Mouse (Mus musculus): Measurements from ENCODE around the gene Syngap1. TPM values are rescaled to one million over a fixed set of nuclear protein-coding genes. Genes with fewer than 3 reads are reported as not detected.
"Not testable (repeated sequence)": the region's sequence is repeated elsewhere in the genome, so short reads cannot be mapped to it uniquely, and the experiment has no call there.

The Syngap1 gene
- polyA plus RNA-seq, 1 experiment from 2014 or later = 5.9 TPM

GRCm38 (mm10) chr17:26966993-26967392 lies 25.9 kb downstream of the Syngap1 start:
- WGBS = 91% methylated on average over 11 of the region's 11 CpGs
- no peak for ATAC-seq
- Histone ChIP-seq H3K27ac (no peak overlapping the region), H3K4me1 (peaks cover 10% of the 10 kb centered on the region), H3K4me2 (no peak overlapping the region), H3K4me3 (no peak overlapping the region), H3K36me3 (ENCODE audit: poor library complexity, severe bottlenecking) (peaks cover 89% of the 10 kb centered on the region), H3K9ac (no peak overlapping the region), H3K9me3 (replicated peaks) (no peaks in the 10 kb centered on the region), H3K27me3 (no peaks in the 10 kb centered on the region)

DNA sequence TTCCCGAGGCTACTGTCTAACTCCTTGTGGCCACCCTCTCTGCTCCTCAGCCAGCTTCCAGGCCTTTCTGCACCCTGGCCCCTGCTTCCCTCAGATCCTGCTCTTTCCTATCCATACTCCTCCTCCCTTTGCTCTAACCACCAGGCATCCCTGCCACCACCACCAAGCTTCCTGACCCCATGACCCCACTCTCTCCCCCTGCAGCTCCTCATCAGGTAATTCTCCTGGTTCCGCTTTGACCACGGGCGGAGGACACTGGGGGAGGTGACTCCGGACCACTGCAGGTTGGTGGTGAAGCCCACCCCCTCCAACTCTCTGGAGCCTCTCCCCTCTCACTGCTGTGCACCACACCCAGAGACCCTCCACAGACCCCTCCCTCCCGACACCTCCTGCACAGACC lies 26.4 kb downstream of the Syngap1 start:
- no peak overlapping the region for H3K9ac ChIP-seq
- no peak overlapping the region for H3K4me3 ChIP-seq
- ATAC-seq = no peak
- no peak overlapping the region for H3K27ac ChIP-seq
- H3K9me3 ChIP-seq (replicated peaks) = no peaks in the 10 kb centered on the region
- peaks cover 85% of the 10 kb centered on the region for H3K36me3 ChIP-seq (ENCODE audit: poor library complexity, severe bottlenecking)
- H3K4me2 ChIP-seq = no peak overlapping the region
- 89% methylated on average over 6 of the region's 6 CpGs for WGBS
- H3K4me1 ChIP-seq = peaks cover 15% of the 10 kb centered on the region
- H3K27me3 ChIP-seq = no peaks in the 10 kb centered on the region

DNA sequence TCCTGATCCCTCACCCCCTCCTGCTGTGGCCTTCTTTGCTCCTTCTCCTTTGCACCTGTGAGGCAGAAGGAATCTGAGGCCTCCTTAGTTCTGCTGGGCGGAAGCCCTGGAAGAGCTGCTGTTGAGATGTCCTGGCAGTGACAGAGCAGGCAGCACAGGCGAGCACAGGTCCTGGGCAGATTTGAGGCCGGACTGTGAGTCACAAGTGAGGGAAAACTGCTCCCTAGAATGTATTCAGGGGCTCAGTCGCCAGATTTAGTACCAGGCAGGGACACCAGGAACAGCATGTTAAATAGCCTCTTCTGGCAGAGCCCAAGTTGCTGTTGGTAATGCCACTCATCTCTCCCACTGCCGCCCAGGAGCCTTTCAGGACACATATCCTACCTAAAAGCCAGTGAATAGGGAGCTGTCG lies 27.2 kb downstream of the Syngap1 start:
- H3K27me3 ChIP-seq = no peaks in the 10 kb centered on the region
- H3K4me1 ChIP-seq = peaks cover 17% of the 10 kb centered on the region
- no peak for ATAC-seq
- no peaks in the 10 kb centered on the region for H3K9me3 ChIP-seq (replicated peaks)
- no peak overlapping the region for H3K9ac ChIP-seq
- H3K4me3 ChIP-seq = no peak overlapping the region
- 78% methylated on average over 6 of the region's 6 CpGs for WGBS
- no peak overlapping the region for H3K4me2 ChIP-seq
- H3K36me3 ChIP-seq (ENCODE audit: poor library complexity, severe bottlenecking) = peaks cover 77% of the 10 kb centered on the region
- H3K27ac ChIP-seq = no peak overlapping the region

DNA sequence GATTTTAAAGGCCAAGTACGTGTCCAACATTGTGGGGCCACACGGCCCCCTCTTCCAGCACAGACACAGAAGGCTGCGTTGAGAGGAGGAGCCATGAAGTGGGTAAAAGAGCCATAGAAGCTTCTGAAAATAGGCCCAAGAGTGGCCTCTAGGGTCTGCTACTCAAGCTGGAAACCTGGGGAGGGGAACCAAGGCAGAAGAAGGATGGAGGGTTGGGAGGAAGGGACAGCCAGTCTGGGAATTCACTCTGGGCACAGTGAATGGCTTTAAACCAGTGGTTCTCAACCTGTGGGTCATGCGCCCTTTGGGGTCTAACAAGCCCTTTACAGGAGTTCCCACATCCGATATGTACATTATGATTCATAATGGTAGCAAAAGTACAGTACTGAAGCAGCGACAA lies 28.2 kb downstream of the Syngap1 start:
- H3K4me2 ChIP-seq = no peak overlapping the region
- peaks cover 25% of the 10 kb centered on the region for H3K4me1 ChIP-seq
- ATAC-seq = no peak
- H3K9ac ChIP-seq = no peak overlapping the region
- H3K27me3 ChIP-seq = no peaks in the 10 kb centered on the region
- WGBS = 84% methylated on average over 6 of the region's 6 CpGs
- H3K36me3 ChIP-seq (ENCODE audit: poor library complexity, severe bottlenecking) = peaks cover 68% of the 10 kb centered on the region
- H3K27ac ChIP-seq = no peak overlapping the region
- H3K4me3 ChIP-seq = no peak overlapping the region
- no peaks in the 10 kb centered on the region for H3K9me3 ChIP-seq (replicated peaks)

GRCm38 (mm10) chr17:26970221-26970620 lies 29.2 kb downstream of the Syngap1 start:
- H3K9ac ChIP-seq = no peak overlapping the region
- H3K4me2 ChIP-seq = no peak overlapping the region
- no peak overlapping the region for H3K4me3 ChIP-seq
- peaks cover 68% of the 10 kb centered on the region for H3K36me3 ChIP-seq (ENCODE audit: poor library complexity, severe bottlenecking)
- H3K4me1 ChIP-seq = peaks cover 35% of the 10 kb centered on the region
- H3K27me3 ChIP-seq = no peaks in the 10 kb centered on the region
- ATAC-seq = no peak
- 66% methylated on average over 6 of the region's 12 CpGs for WGBS
- H3K9me3 ChIP-seq (replicated peaks) = no peaks in the 10 kb centered on the region
- H3K27ac ChIP-seq = no peak overlapping the region

DNA sequence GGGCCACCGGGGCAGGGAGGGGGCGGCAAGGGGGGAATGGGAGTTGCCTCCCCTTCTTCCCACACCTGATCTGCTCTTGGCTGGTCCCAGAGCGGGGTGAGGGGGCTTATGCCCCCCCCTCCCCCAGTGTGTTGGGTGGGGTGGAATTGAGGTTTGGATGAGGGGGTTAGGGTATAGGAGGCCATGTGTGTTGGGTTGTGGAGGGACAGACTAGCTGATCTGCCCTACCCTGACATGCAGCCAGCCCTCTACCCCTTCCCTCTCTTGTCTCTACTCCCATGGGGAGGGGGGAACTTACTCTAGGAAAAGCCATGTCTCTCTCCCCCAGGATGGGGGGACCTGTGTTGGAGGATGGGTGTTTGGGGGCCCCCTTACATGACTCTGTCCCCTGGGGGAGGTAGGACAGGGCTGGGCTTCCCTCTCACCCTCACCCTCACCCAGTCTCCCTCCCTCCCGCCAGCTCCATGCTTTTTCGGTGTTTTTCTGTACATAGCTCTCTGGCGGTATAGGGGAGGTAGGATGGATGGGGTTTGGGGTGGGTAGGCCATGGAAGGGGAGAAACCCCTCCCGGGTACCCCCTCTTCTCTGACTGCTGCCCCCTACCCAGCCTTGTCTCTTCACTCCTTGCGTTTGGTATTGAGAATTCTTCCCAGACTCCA lies 30.3 kb downstream of the Syngap1 start:
- H3K9ac ChIP-seq = peak overlapping the region; percentile 83; the same call in 1 of the 2 replicates
- H3K27ac ChIP-seq = no peak overlapping the region
- H3K27me3 ChIP-seq = no peaks in the 10 kb centered on the region
- H3K36me3 ChIP-seq (ENCODE audit: poor library complexity, severe bottlenecking) = peaks cover 68% of the 10 kb centered on the region
- no peak overlapping the region for H3K4me3 ChIP-seq
- WGBS = 56% methylated on average over 8 of the region's 8 CpGs
- H3K4me2 ChIP-seq = peak overlapping the region; percentile 98
- ATAC-seq = no peak
- H3K9me3 ChIP-seq (replicated peaks) = no peaks in the 10 kb centered on the region
- H3K4me1 ChIP-seq = peaks cover 46% of the 10 kb centered on the region

- peak overlapping the region; percentile 85 for H3K4me3 ChIP-seq
- H3K27ac ChIP-seq = peak overlapping the region; percentile 84; the same call in 1 of the 2 replicates
- no peak for ATAC-seq
- peak overlapping the region; percentile 98 for H3K4me2 ChIP-seq
- H3K9me3 ChIP-seq (replicated peaks) = no peaks in the 10 kb centered on the region
- no peaks in the 10 kb centered on the region for H3K27me3 ChIP-seq
- H3K9ac ChIP-seq = peak overlapping the region; percentile 83
- WGBS = 7% methylated on average over 3 of the region's 3 CpGs
- H3K36me3 ChIP-seq (ENCODE audit: poor library complexity, severe bottlenecking) = peaks cover 68% of the 10 kb centered on the region
- peaks cover 50% of the 10 kb centered on the region for H3K4me1 ChIP-seq
Observed at GRCm38 (mm10) chr17:26972107-26972506, 31.1 kb downstream of the Syngap1 start.

DNA sequence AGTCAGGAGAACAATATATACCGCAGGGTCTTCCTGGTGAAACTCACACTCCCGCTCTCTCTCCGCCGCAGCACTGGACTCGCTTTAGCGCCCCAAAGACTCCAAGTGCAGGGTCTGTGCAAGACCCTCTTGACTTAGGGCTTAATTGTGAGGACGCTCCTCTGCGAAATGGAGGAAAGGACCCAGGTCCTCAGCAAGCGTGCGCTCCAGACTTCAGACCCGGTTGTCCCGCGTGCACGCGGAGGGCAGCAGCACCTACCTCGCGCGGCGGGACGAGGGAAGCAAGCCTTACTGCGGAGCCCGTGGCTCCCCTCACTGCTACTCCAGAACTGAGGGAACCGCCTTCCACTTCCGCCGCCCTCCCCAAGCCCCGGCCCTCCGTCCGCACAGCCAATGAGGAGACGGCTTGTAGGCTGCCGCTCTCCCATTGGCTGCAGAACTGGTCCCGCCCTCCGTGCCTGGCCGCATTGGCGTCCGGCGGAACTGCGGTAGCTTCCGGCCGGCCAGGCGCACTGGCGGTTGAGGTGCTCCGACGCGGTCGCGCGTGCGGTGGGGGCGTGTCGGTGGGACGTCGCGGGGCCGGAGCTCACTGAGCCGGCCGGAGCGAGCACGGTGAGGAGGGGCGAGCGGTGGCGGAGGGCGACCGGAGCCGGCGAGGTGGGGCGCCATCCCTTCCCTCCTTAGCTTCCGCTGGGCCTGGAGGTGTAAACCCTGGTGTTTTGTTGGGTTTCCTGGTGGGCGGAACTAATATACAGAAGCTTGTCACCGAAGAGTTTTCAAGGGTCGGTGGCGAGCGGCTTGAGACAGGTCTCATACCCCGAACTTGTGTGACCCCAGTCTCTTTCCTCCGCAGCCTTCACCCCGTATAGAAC lies 31.9 kb downstream of the Syngap1 start, which contains the start of gene Zbtb9:
Gene Zbtb9, plus strand, starts transcription at position 465 of the 872 bp plus-strand sequence.
- ATAC-seq = peak; percentile 99
- H3K4me2 ChIP-seq = peak within 1 kb of the TSS; percentile 98
- H3K27me3 ChIP-seq = no peaks in the 10 kb centered on the region
- H3K4me3 ChIP-seq = peak within 1 kb of the TSS; percentile 85
- peak within 1 kb of the TSS; percentile 84 for H3K27ac ChIP-seq
- WGBS = under 1% methylated on average over 75 of the region's 75 CpGs
- H3K9ac ChIP-seq = peak within 1 kb of the TSS; percentile 86
- peaks cover 66% of the 10 kb centered on the region for H3K36me3 ChIP-seq (ENCODE audit: poor library complexity, severe bottlenecking)
- no peaks in the 10 kb centered on the region for H3K9me3 ChIP-seq (replicated peaks)
- H3K4me1 ChIP-seq = peaks cover 50% of the 10 kb centered on the region

GRCm38 (mm10) chr17:26974547-26974946 lies 33.5 kb downstream of the Syngap1 start:
- Histone ChIP-seq H3K4me1 (peaks cover 50% of the 10 kb centered on the region), H3K27ac (no peak overlapping the region), H3K9ac (no peak overlapping the region), H3K4me2 (peak overlapping the region; percentile 98), H3K4me3 (peak overlapping the region; percentile 85; the same call in 1 of the 2 replicates), H3K36me3 (ENCODE audit: poor library complexity, severe bottlenecking) (peaks cover 66% of the 10 kb centered on the region), H3K9me3 (replicated peaks) (no peaks in the 10 kb centered on the region), H3K27me3 (no peaks in the 10 kb centered on the region)
- ATAC-seq = no peak
- 95% methylated on average over 15 of the region's 15 CpGs for WGBS

DNA sequence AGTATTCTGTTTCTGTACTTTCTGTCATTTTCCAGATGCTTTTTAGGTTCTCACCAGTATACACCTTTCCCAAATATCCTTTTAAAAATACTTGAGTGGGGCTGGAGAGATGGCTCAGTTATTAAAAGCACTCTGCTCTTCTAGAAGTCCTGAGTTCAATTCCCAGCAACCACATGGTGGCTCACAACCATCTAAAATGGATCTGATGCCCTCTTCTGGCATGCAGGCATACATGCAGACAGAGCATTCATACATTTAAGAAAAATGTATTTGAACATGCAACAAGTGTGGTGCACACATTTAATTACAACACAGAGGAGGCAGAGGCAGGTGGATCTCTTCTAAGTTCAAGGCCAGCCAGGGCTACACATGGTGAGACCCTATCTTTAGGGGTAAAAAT lies 34.4 kb downstream of the Syngap1 start:
- H3K4me3 ChIP-seq = no peak overlapping the region
- peaks cover 62% of the 10 kb centered on the region for H3K36me3 ChIP-seq (ENCODE audit: poor library complexity, severe bottlenecking)
- no peak for ATAC-seq
- H3K4me1 ChIP-seq = peaks cover 50% of the 10 kb centered on the region
- no peaks in the 10 kb centered on the region for H3K9me3 ChIP-seq (replicated peaks)
- H3K27ac ChIP-seq = no peak overlapping the region
- no peak overlapping the region for H3K9ac ChIP-seq
- H3K4me2 ChIP-seq = no peak overlapping the region; the same call in 1 of the 2 replicates
- no peaks in the 10 kb centered on the region for H3K27me3 ChIP-seq

DNA sequence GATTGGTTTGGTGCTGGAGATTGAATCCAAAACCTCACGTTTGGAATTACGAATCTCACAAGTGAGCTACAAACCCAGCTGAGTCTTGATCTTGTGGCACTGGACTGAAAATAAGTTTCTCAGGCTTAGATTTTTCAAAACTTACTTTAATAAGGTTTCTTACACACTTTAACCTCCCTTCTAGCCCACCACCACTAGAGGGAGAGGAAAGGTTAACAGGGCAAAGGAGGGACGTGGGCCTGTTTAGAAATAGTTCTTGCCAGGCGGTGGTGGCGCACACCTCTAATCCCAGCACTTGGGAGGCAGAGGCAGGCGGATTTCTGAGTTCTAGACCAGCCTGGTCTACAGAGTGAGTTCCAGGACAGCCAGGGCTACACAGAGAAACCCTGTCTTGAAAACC lies 36.3 kb downstream of the Syngap1 start:
- not testable (repeated sequence) for H3K4me2 ChIP-seq; H3K27me3 ChIP-seq; H3K9ac ChIP-seq; H3K9me3 ChIP-seq (replicated peaks); H3K27ac ChIP-seq; ATAC-seq; H3K4me3 ChIP-seq
- H3K4me1 ChIP-seq = peaks cover 37% of the 10 kb centered on the region
- 93% methylated on average over 6 of the region's 6 CpGs for WGBS
- peaks cover 61% of the 10 kb centered on the region for H3K36me3 ChIP-seq (ENCODE audit: poor library complexity, severe bottlenecking)

DNA sequence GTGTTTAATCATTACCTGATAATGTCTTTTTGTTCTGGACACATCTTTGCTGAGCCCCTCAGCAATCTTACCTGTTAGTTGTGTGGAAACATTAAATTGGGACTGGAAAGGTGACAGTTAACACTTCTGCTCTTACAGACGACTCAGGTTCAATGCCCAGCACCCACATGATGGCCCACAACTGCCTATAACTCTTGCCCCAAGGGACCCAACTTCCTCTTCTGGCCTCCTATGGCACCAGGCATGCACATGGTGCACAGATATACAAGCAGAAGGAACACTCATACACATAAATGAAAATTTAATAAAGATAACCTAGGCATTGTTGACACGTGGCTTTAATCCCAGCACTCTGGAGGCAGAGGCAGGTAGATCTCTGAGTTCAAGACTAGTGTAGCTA lies 38.4 kb downstream of the Syngap1 start:
- Histone ChIP-seq H3K27me3 (no peaks in the 10 kb centered on the region), H3K27ac (no peak overlapping the region), H3K4me1 (peaks cover 23% of the 10 kb centered on the region), H3K9ac (no peak overlapping the region), H3K4me3 (no peak overlapping the region), H3K36me3 (ENCODE audit: poor library complexity, severe bottlenecking) (peaks cover 60% of the 10 kb centered on the region), H3K4me2 (no peak overlapping the region), H3K9me3 (replicated peaks) (no peaks in the 10 kb centered on the region)
- no peak for ATAC-seq
- WGBS = 80% methylated on average over 2 of the region's 2 CpGs
